In the genomic region with DNA sequence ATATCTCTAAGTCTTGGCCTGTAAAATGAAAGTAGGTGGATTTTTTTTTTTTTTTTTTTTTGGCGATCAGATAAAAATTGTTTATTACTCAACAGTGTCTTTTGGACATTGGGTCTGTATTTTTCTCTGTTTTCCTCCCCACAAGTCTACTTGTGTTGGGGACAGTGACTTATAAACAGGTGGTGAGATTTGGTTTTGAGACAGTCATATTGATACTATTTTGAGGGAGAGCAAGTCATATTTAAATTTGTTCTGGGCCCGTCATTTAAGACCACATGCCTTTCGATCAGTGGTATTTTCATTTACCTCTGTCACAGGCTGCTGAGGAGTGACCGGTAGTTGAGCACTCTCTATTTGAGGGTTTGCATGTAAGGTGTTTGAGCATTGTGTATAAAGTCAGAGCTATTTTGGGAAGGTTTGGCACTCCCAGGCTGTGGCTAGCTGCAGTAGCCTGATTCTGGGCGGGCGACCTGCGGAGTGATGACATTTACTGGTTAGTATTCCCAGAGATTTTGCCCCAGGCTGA, we compare ENCODE assay signal across 9 mouse cellular contexts. TPM values are rescaled to one million over a fixed set of nuclear protein-coding genes. Genes with fewer than 3 reads are reported as not detected.
DNase-seq lines count a peak whose midpoint lies in the region; ATAC-seq and TF ChIP-seq lines count a peak whose summit lies in the region.
"Had no signal": no experiment of that assay in that cellular context is flagged by ENCODE, and none has a peak within 500 bp of the region (broad histone marks: within the 10 kb centered on the region; RNA-seq: fewer than 3 reads in every experiment).

No protein-coding gene starts in this region.

- ATAC-seq in limb, embryonic 13.5 days (ENCODE audit: low FRiP score, low read depth): no peak
- no peak for ATAC-seq in stomach, embryonic 16.5 days (ENCODE audit: insufficient read depth, low FRiP score)

- no peaks in the 10 kb centered on the region for H3K9me3 ChIP-seq in limb, embryonic 13.5 days
- H3K9me3 ChIP-seq in stomach, embryonic 16.5 days (replicated peaks; ENCODE audit: control insufficient read depth, low read length): no peaks in the 10 kb centered on the region

- no peak for TF ChIP-seq CTCF in kidney, adult 2 months (conservative IDR thresholded peaks at IDR 0.05; ENCODE audit: insufficient read depth, insufficient read length, low read depth, low read length)

- TF ChIP-seq POLR2A in kidney, adult 2 months (IDR thresholded peaks at IDR 0.05; ENCODE audit: low read depth, low read length): no peak

- H3K4me2 ChIP-seq in limb, embryonic 13.5 days (replicated peaks): peak overlapping the region; percentile 77
- peak overlapping the region; percentile 88 for H3K4me2 ChIP-seq in stomach, embryonic 16.5 days (ENCODE audit: low read depth, low read length)

- H3K27me3 ChIP-seq in kidney, adult 2 months (replicated peaks; ENCODE audit: control insufficient read depth, insufficient read depth, low read length): no peaks in the 10 kb centered on the region
- H3K27me3 ChIP-seq in limb, embryonic 13.5 days: no peaks in the 10 kb centered on the region
- no peaks in the 10 kb centered on the region for H3K27me3 ChIP-seq in stomach, embryonic 16.5 days (ENCODE audit: control insufficient read depth, insufficient read depth, low read length)

- no peak overlapping the region for H3K4me3 ChIP-seq in kidney, adult 2 months (ENCODE audit: insufficient read depth, low read depth, low read length)
- H3K4me3 ChIP-seq in limb, embryonic 13.5 days: peak overlapping the region; percentile 74
- H3K4me3 ChIP-seq in stomach, embryonic 16.5 days (replicated peaks; ENCODE audit: low read length): no peak overlapping the region; the same call in 1 of the 2 replicates

- H3K9ac ChIP-seq in limb, embryonic 13.5 days: no peak overlapping the region
- 0 out of 2 replicates have a peak overlapping the region, but pooled peaks have one; percentile 9 for H3K9ac ChIP-seq in stomach, embryonic 16.5 days (ENCODE audit: low read length)

- peaks cover 4% of the 10 kb centered on the region; the same call in 1 of the 2 replicates for H3K4me1 ChIP-seq in kidney, adult 2 months (ENCODE audit: control insufficient read depth, insufficient read depth, low read length)
- H3K4me1 ChIP-seq in limb, embryonic 13.5 days: peaks cover 22% of the 10 kb centered on the region
- H3K4me1 ChIP-seq in stomach, embryonic 16.5 days (ENCODE audit: control insufficient read depth, insufficient read depth, low read length): peaks cover 13% of the 10 kb centered on the region; the same call in 1 of the 2 replicates

- H3K27ac ChIP-seq in kidney, adult 2 months (ENCODE audit: insufficient read depth, low read depth, low read length): no peak overlapping the region
- H3K27ac ChIP-seq in limb, embryonic 13.5 days: no peak overlapping the region
- no peak overlapping the region for H3K27ac ChIP-seq in stomach, embryonic 16.5 days (ENCODE audit: low read length)

- WGBS in kidney, adult 2 months: 74% methylated on average over 7 of the region's 7 CpGs
- 27% methylated on average over 7 of the region's 7 CpGs for WGBS in limb, embryonic 13.5 days
- 35% methylated on average over 7 of the region's 7 CpGs for WGBS in stomach, embryonic 16.5 days

- no peaks in the 10 kb centered on the region for H3K36me3 ChIP-seq in kidney, adult 2 months (ENCODE audit: control insufficient read depth, insufficient read depth, low read length)
- peaks cover 4% of the 10 kb centered on the region; the same call in 1 of the 2 replicates for H3K36me3 ChIP-seq in limb, embryonic 13.5 days
- no peaks in the 10 kb centered on the region for H3K36me3 ChIP-seq in stomach, embryonic 16.5 days (ENCODE audit: control insufficient read depth, insufficient read depth, low read length)

- peak; percentile 10 for DNase-seq in kidney, adult 2 months
- DNase-seq in kidney, adult 8-10 months: no peak
- DNase-seq in cerebellum, postnatal 36 days: peak; percentile 62 to 72
- DNase-seq in heart, adult 8-10 months (ENCODE audit: low spot score): peak; percentile 52
- DNase-seq in urinary bladder, postnatal 14 days (ENCODE audit: low spot score): no peak
- no peak for DNase-seq in right cerebral cortex, postnatal 36 days (ENCODE audit: low spot score in 2 of 2)

RNA-seq across cellular contexts. Expression of a gene that starts 1.5 kb away (rescaled TPM):
- 6.1 and 6.8 TPM in 2 replicates for polyA plus RNA-seq in kidney, adult 2 months (2012; rRNA removed)
- 100 to 1,000 TPM; 120 to 141 (median 134) TPM for total RNA-seq in heart, adult 8-10 months (2022)
- polyA plus RNA-seq in limb, embryonic 13.5 days (2015; fragmentation: Nextera tagmentation; extraction: Ambion mirVana): 37.9 and 44.7 TPM in 2 replicates
- 18.5 and 27.4 TPM in 2 replicates for polyA plus RNA-seq in stomach, embryonic 16.5 days (2015; fragmentation: Nextera tagmentation; extraction: Ambion mirVana)

RNA-seq across cellular contexts. Expression of a gene that starts 21.9 kb away (rescaled TPM):
- 0.30 and 0.59 TPM in 2 replicates for polyA plus RNA-seq in kidney, adult 2 months (2012; rRNA removed)
- not detected for total RNA-seq in heart, adult 8-10 months (2022)
- not detected in 2 replicates for polyA plus RNA-seq in limb, embryonic 13.5 days (2015; fragmentation: Nextera tagmentation; extraction: Ambion mirVana)
- 0.24 and 0.30 TPM in 2 replicates for polyA plus RNA-seq in stomach, embryonic 16.5 days (2015; fragmentation: Nextera tagmentation; extraction: Ambion mirVana)
- total RNA-seq: left cerebral cortex, postnatal 25 days had no signal

Comparison
In these comparisons a context has a peak if more than half of its experiments do, and no peak if none do; other contexts are left out.
1. DNase-seq: peak in kidney, adult 2 months (single experiment), cerebellum, postnatal 36 days (2 of 2) and heart, adult 8-10 months (single experiment); none in kidney, adult 8-10 months (0 of 2), urinary bladder, postnatal 14 days (single experiment) and right cerebral cortex, postnatal 36 days (0 of 2).